Mouse (Mus musculus) cerebellum, adult 2 months (tissue): ENCODE measurements at regions not wholly inside any gene's neighbourhood (a gene's known extent, or its start where the extent isn't known, plus 50 kb on each side); places are given as distances from the start of the nearest gene placed in this dataset.

Experiments used
- DNase-seq, 2 experiments: peaks; one replicate each; pipeline ENCODE4 v3.0.0; 2021
- H3K27ac ChIP-seq: fragments of 200-500 bp; 2 replicates; pipeline ENCODE4 v1.5.1; 2012; ENCODE audit warnings: low read length, control low read depth, inconsistent platforms; ENCODE audit not compliant: insufficient read depth
- H3K27me3 ChIP-seq: fragments of 200-500 bp; 2 replicates; pipeline ENCODE4 v1.6.1; 2012; ENCODE audit warnings: inconsistent platforms, mild to moderate bottlenecking, low read length, moderate library complexity; ENCODE audit not compliant: control insufficient read depth, insufficient read depth
- H3K4me1 ChIP-seq: fragments of 200-500 bp; 2 replicates; pipeline ENCODE4 v1.6.1; 2011; ENCODE audit warnings: low read length; ENCODE audit not compliant: control insufficient read depth, insufficient read depth
- H3K4me3 ChIP-seq: fragments of 200-500 bp; replicated peaks from 2 replicates; pipeline ENCODE3; 2011; ENCODE audit warnings: mild to moderate bottlenecking, low read depth, low read length, control low read depth; ENCODE audit not compliant: insufficient read depth
- CTCF ChIP-seq: fragments of 200-500 bp; IDR thresholded peaks from 2 replicates; pipeline ENCODE4 v1.5.1; 2011; ENCODE audit warnings: low read depth, mild to moderate bottlenecking, control low read depth, low read length, moderate library complexity, borderline replicate concordance; ENCODE audit not compliant: insufficient read depth
- POLR2A ChIP-seq: fragments of 200-500 bp; IDR thresholded peaks from 2 replicates; pipeline ENCODE4 v1.6.1; 2011; ENCODE audit warnings: low read length, control low read depth, borderline replicate concordance; ENCODE audit not compliant: insufficient read depth
- WGBS: fragments of 180-500 bp; shearing (Covaris S2); methylation state at CpG from one replicate; pipeline ENCODE4 v1.1.7; 2018; 5-methylcytosine and 5-hydroxymethylcytosine counted together

GRCm38 (mm10) chr9:47372296-47372695, 157.7 kb upstream of the Cadm1 start:
- Histone ChIP-seq H3K4me1 (peaks cover under 1% of the 10 kb centered on the region), H3K4me3 (no peak overlapping the region), H3K27ac (no peak overlapping the region), H3K27me3 (no peaks in the 10 kb centered on the region)
- DNase-seq: no peak
- 92% methylated on average over 7 of the region's 7 CpGs for WGBS
- TF ChIP-seq CTCF (no peak), POLR2A (no peak)

- H3K27ac ChIP-seq: no peak overlapping the region
- H3K4me3 ChIP-seq: no peak overlapping the region
- DNase-seq: no peak
- no peaks in the 10 kb centered on the region for H3K4me1 ChIP-seq
- TF ChIP-seq POLR2A (no peak), CTCF (no peak)
- WGBS: 98% methylated on average over 7 of the region's 7 CpGs
- H3K27me3 ChIP-seq: no peaks in the 10 kb centered on the region
Measured at GRCm38 (mm10) chr9:47374086-47374485, 155.9 kb upstream of the Cadm1 start.

GRCm38 (mm10) chr9:47376645-47377044, 153.3 kb upstream of the Cadm1 start:
- Histone ChIP-seq H3K27ac (no peak overlapping the region), H3K27me3 (no peaks in the 10 kb centered on the region), H3K4me3 (no peak overlapping the region), H3K4me1 (no peaks in the 10 kb centered on the region)
- 100% methylated on average over 1 of the region's 1 CpGs for WGBS
- TF ChIP-seq POLR2A: no peak
- TF ChIP-seq CTCF: no peak
- DNase-seq: no peak

- Histone ChIP-seq H3K27ac (no peak overlapping the region), H3K27me3 (no peaks in the 10 kb centered on the region), H3K4me3 (no peak overlapping the region), H3K4me1 (no peaks in the 10 kb centered on the region)
- 92% methylated on average over 5 of the region's 5 CpGs for WGBS
- TF ChIP-seq CTCF (no peak), POLR2A (no peak)
- no peak for DNase-seq
Measured at GRCm38 (mm10) chr9:47378541-47378940, 151.4 kb upstream of the Cadm1 start.

GRCm38 (mm10) chr9:47380361-47380760, 149.6 kb upstream of the Cadm1 start:
- no peak overlapping the region for H3K4me3 ChIP-seq
- TF ChIP-seq POLR2A (no peak), CTCF (no peak)
- no peaks in the 10 kb centered on the region for H3K27me3 ChIP-seq
- H3K4me1 ChIP-seq: no peaks in the 10 kb centered on the region
- WGBS: 75% methylated on average over 7 of the region's 7 CpGs
- H3K27ac ChIP-seq: no peak overlapping the region
- DNase-seq: no peak

GRCm38 (mm10) chr9:47384185-47384854, 145.7 kb upstream of the Cadm1 start:
- 82% methylated on average over 4 of the region's 4 CpGs for WGBS
- H3K27ac ChIP-seq: no peak overlapping the region
- peaks cover 22% of the 10 kb centered on the region for H3K4me1 ChIP-seq
- no peak overlapping the region for H3K4me3 ChIP-seq
- no peak for DNase-seq
- H3K27me3 ChIP-seq: no peaks in the 10 kb centered on the region
- TF ChIP-seq POLR2A (no peak), CTCF (no peak)

- DNase-seq: no peak
- H3K27me3 ChIP-seq: no peaks in the 10 kb centered on the region
- H3K4me3 ChIP-seq: no peak overlapping the region
- TF ChIP-seq POLR2A: no peak
- no peak for TF ChIP-seq CTCF
- WGBS: 70% methylated on average over 11 of the region's 11 CpGs
- H3K27ac ChIP-seq: no peak overlapping the region
- peaks cover 30% of the 10 kb centered on the region for H3K4me1 ChIP-seq
Measured at GRCm38 (mm10) chr9:47386646-47387045, 143.3 kb upstream of the Cadm1 start.

GRCm38 (mm10) chr9:47387221-47387620, 142.8 kb upstream of the Cadm1 start:
- no peak for DNase-seq
- Histone ChIP-seq H3K4me1 (peaks cover 30% of the 10 kb centered on the region), H3K4me3 (no peak overlapping the region), H3K27me3 (no peaks in the 10 kb centered on the region), H3K27ac (no peak overlapping the region)
- TF ChIP-seq POLR2A (no peak), CTCF (no peak)
- 89% methylated on average over 4 of the region's 4 CpGs for WGBS
